Comparison of ENCODE assay signal across 9 mouse cellular contexts in genomic region chr9:62550661-62551093, GRCm38 (mm10). TPM values are rescaled to one million over a fixed set of nuclear protein-coding genes. Genes with fewer than 3 reads are reported as not detected.
DNase-seq lines count a peak whose midpoint lies in the region; ATAC-seq and TF ChIP-seq lines count a peak whose summit lies in the region.
"Had no signal": no experiment of that assay in that cellular context is flagged by ENCODE, and none has a peak within 500 bp of the region (broad histone marks: within the 10 kb centered on the region; RNA-seq: fewer than 3 reads in every experiment).

No protein-coding gene starts in this region.

- H3K4me3 ChIP-seq in forebrain, embryonic 11.5 days (ENCODE audit: low read depth, low read length), result no peak overlapping the region
- H3K4me3 ChIP-seq in forebrain, embryonic 15.5 days, result no peak overlapping the region
- no peak overlapping the region for H3K4me3 ChIP-seq in embryonic facial prominence, embryonic 10.5 days
- H3K4me3 ChIP-seq in lung, adult 2 months (replicated peaks; ENCODE audit: extremely low read depth, low read depth, low read length), result no peak overlapping the region
- H3K4me3 ChIP-seq: limb, embryonic 12.5 days had no signal

- no peak for TF ChIP-seq POLR2A in lung, adult 2 months (IDR thresholded peaks at IDR 0.05; ENCODE audit: borderline replicate concordance, extremely low read depth, low read depth, low read length)

- no peak overlapping the region for H3K4me2 ChIP-seq in forebrain, embryonic 11.5 days (ENCODE audit: low read depth, low read length, severe bottlenecking)
- no peak overlapping the region for H3K4me2 ChIP-seq in forebrain, embryonic 15.5 days (replicated peaks)
- H3K4me2 ChIP-seq: limb, embryonic 12.5 days had no signal

- H3K9me3 ChIP-seq in forebrain, embryonic 11.5 days (ENCODE audit: control insufficient read depth, low read length), result no peaks in the 10 kb centered on the region
- no peaks in the 10 kb centered on the region for H3K9me3 ChIP-seq in forebrain, embryonic 15.5 days
- no peaks in the 10 kb centered on the region for H3K9me3 ChIP-seq in embryonic facial prominence, embryonic 10.5 days
- H3K9me3 ChIP-seq: limb, embryonic 12.5 days had no signal

- H3K36me3 ChIP-seq in forebrain, embryonic 11.5 days (ENCODE audit: control insufficient read depth, insufficient read depth, low read length), result no peaks in the 10 kb centered on the region
- no peaks in the 10 kb centered on the region for H3K36me3 ChIP-seq in forebrain, embryonic 15.5 days
- no peaks in the 10 kb centered on the region for H3K36me3 ChIP-seq in embryonic facial prominence, embryonic 10.5 days (replicated peaks)
- H3K36me3 ChIP-seq in splenic B cell, adult 2 months (ENCODE audit: control insufficient read depth, insufficient read depth, low read length, poor library complexity, severe bottlenecking), result no peaks in the 10 kb centered on the region
- H3K36me3 ChIP-seq: limb, embryonic 12.5 days had no signal

- no peak for ATAC-seq in forebrain, embryonic 11.5 days (replicated peaks; ENCODE audit: low FRiP score)
- no peak for ATAC-seq in forebrain, embryonic 15.5 days (replicated peaks)

- peak; percentile 69 for TF ChIP-seq CTCF in lung, adult 2 months (IDR thresholded peaks at IDR 0.05; ENCODE audit: insufficient read depth, low read length)

- WGBS in forebrain, embryonic 11.5 days, result 43% methylated on average over 11 of the region's 11 CpGs
- WGBS in forebrain, embryonic 15.5 days, result 41% methylated on average over 11 of the region's 11 CpGs
- WGBS in embryonic facial prominence, embryonic 10.5 days, result 41% methylated on average over 11 of the region's 11 CpGs
- 47% methylated on average over 11 of the region's 11 CpGs for WGBS in lung, adult 2 months

- peak; percentile 79 for DNase-seq in forebrain, embryonic 11.5 days (ENCODE audit: low spot score)
- DNase-seq in 3T3-L1 (ENCODE audit: low read depth, low spot score), result peak; percentile 73
- DNase-seq in adrenal gland, postnatal 10 days, result peak; percentile 81
- peak; percentile 76 for DNase-seq in embryonic facial prominence, embryonic 10.5 days (ENCODE audit: low spot score)
- DNase-seq in kidney, adult 11 months, result peak; percentile 55
- DNase-seq in lung, adult 2 months, result peak; percentile 75
- peak; percentile 75 for DNase-seq in splenic B cell, adult 2 months (ENCODE audit: low read depth, low spot score)

- no peaks in the 10 kb centered on the region; the same call in 1 of the 2 replicates for H3K27me3 ChIP-seq in forebrain, embryonic 11.5 days (ENCODE audit: control insufficient read depth, insufficient read depth, low read length)
- no peaks in the 10 kb centered on the region for H3K27me3 ChIP-seq in forebrain, embryonic 15.5 days
- H3K27me3 ChIP-seq in embryonic facial prominence, embryonic 10.5 days (replicated peaks; ENCODE audit: low read depth, poor library complexity, severe bottlenecking), result no peaks in the 10 kb centered on the region
- no peaks in the 10 kb centered on the region for H3K27me3 ChIP-seq in splenic B cell, adult 2 months (ENCODE audit: control insufficient read depth, insufficient read depth, low read length, poor library complexity, severe bottlenecking)
- H3K27me3 ChIP-seq: limb, embryonic 12.5 days had no signal

- H3K4me1 ChIP-seq in forebrain, embryonic 11.5 days (replicated peaks; ENCODE audit: control insufficient read depth, insufficient read depth, low read length), result peaks cover 9% of the 10 kb centered on the region; the same call in 1 of the 2 replicates
- H3K4me1 ChIP-seq in forebrain, embryonic 15.5 days, result peaks cover 24% of the 10 kb centered on the region
- H3K4me1 ChIP-seq in embryonic facial prominence, embryonic 10.5 days, result peaks cover 15% of the 10 kb centered on the region
- H3K4me1 ChIP-seq in lung, adult 2 months (ENCODE audit: control insufficient read depth, insufficient read depth, low read length), result no peaks in the 10 kb centered on the region

- H3K9ac ChIP-seq in forebrain, embryonic 11.5 days (ENCODE audit: low read length), result no peak overlapping the region
- H3K9ac ChIP-seq in forebrain, embryonic 15.5 days (replicated peaks), result no peak overlapping the region
- H3K9ac ChIP-seq: limb, embryonic 12.5 days had no signal

- no peak overlapping the region for H3K27ac ChIP-seq in forebrain, embryonic 11.5 days (ENCODE audit: low read depth, low read length)
- no peak overlapping the region for H3K27ac ChIP-seq in forebrain, embryonic 15.5 days (replicated peaks)
- no peak overlapping the region for H3K27ac ChIP-seq in embryonic facial prominence, embryonic 10.5 days (replicated peaks)
- H3K27ac ChIP-seq: limb, embryonic 12.5 days had no signal

RNA-seq across cellular contexts. Expression of gene Coro2b, which starts 13.8 kb away (rescaled TPM):
- polyA plus RNA-seq in forebrain, embryonic 11.5 days (2014; fragmentation: Nextera tagmentation; extraction: Ambion mirVana), result 24.0 and 26.5 TPM in 2 replicates
- 41.0 and 48.8 TPM in 2 replicates for polyA plus RNA-seq in forebrain, embryonic 15.5 days (2015; fragmentation: Nextera tagmentation; extraction: Ambion mirVana)
- 10 to 100 TPM; 18.1 to 22.3 TPM for total RNA-seq in adrenal gland, postnatal 10 days (2021)
- polyA plus RNA-seq in embryonic facial prominence, embryonic 10.5 days (2016; fragmentation: Nextera tagmentation; extraction: Ambion mirVana), result 7.6 and 9.5 TPM in 2 replicates
- 48.8 and 51.9 TPM in 2 replicates for polyA plus RNA-seq in lung, adult 2 months (2012; rRNA removed)
